Mouse (Mus musculus): ENCODE data around the gene Plpp1.

DNA sequence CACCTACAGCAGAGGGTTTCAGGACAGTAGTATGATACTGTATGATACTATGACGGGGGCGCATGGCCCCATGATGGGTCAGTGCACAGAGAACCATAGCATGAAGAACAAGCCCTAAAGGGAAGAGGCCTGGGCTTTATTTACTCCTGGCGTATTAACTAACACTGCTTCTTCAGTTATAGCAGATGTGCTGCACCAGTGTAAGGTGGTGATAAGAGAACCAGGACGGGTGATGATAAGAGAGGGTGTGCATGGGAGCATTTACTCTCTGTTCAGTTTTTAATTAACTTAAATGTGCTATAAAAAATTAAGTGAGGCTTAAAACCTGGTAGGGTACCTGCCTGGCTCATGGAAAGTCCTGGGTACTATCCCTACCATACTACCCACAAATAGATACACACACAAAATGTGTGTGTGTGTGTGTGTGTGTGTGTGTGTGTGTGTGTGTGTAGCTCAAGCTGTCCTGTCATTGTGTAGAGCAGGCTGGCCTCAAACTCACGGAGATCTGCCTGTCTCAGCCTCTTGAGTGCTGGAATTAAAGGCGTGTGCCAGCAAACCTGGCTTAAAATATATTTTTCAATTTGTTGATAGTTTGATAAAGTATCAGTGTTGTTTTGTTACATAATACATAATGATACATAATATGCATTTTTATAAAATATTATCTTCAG, 38.1 kb downstream of the Plpp1 start:
- no peak for TF ChIP-seq CTCF (IDR thresholded peaks at IDR 0.05; ENCODE audit: extremely low read depth, insufficient read length, insufficient replicate concordance, low read depth, low read length)
- TF ChIP-seq POLR2A (IDR thresholded peaks at IDR 0.05; ENCODE audit: low read depth, low read length), result no peak

Data from small intestine, adult 2 months (tissue).